Mouse (Mus musculus) olfactory bulb, adult 2 months (tissue): ENCODE measurements around the gene Nxnl1. TPM values are rescaled to one million over a fixed set of nuclear protein-coding genes. Genes with fewer than 3 reads are reported as not detected.

ENCODE experiments used
- H3K27ac ChIP-seq: fragments of 200-500 bp; 2 replicates; pipeline ENCODE4 v1.5.1; 2012; ENCODE audit warnings: low read depth, low read length; ENCODE audit not compliant: insufficient read depth
- H3K4me1 ChIP-seq: fragments of 200-500 bp; 2 replicates; pipeline ENCODE4 v1.6.1; 2012; ENCODE audit warnings: low read length; ENCODE audit not compliant: control insufficient read depth, insufficient read depth
- H3K4me3 ChIP-seq: fragments of 200-500 bp; 2 replicates; pipeline ENCODE4 v1.5.1; 2012; ENCODE audit warnings: mild to moderate bottlenecking, low read depth, low read length, moderate library complexity; ENCODE audit not compliant: insufficient read depth
- CTCF ChIP-seq: fragments of 200-500 bp; IDR thresholded peaks from 2 replicates; pipeline ENCODE4 v1.5.1; 2012; ENCODE audit warnings: low read depth, mild to moderate bottlenecking, low read length, moderate library complexity; ENCODE audit not compliant: insufficient read depth
- POLR2A ChIP-seq: fragments of 200-500 bp; IDR thresholded peaks from 2 replicates; pipeline ENCODE4 v1.6.1; 2012; ENCODE audit warnings: mild to moderate bottlenecking, low read depth, low read length, moderate library complexity; ENCODE audit not compliant: insufficient read depth
- WGBS: fragments of 180-500 bp; shearing (Covaris S2); methylation state at CpG from one replicate; pipeline ENCODE4 v1.1.7; 2018; 5-methylcytosine and 5-hydroxymethylcytosine counted together
- polyA plus RNA-seq: library from polyadenylated mRNA; stranded (reverse); fragments of >200 nt; gene quantifications from 2 replicates; pipeline ENCODE4 v1.2.4, GENCODE M21; 2012; ENCODE audit warnings: low replicate concordance; ENCODE audit not compliant: missing spikeins, insufficient read depth, insufficient read length

Nxnl1 gene
- polyA plus RNA-seq, 1 experiment: not detected

- Histone ChIP-seq H3K4me3 (peak overlapping the region; percentile 70), H3K4me1 (peaks cover 30% of the 10 kb centered on the region), H3K27ac (no peak overlapping the region)
- 9% methylated on average over 5 of the region's 5 CpGs for WGBS
- TF ChIP-seq CTCF (no peak), POLR2A (no peak)
These were observed 24.6 kb upstream of the Nxnl1 start for GRCm38 (mm10) chr8:71591017-71591416.

GRCm38 (mm10) chr8:71588762-71589161 lies 22.4 kb upstream of the Nxnl1 start:
- H3K27ac ChIP-seq: no peak overlapping the region
- H3K4me3 ChIP-seq: no peak overlapping the region
- WGBS: 60% methylated on average over 3 of the region's 3 CpGs
- no peak for TF ChIP-seq POLR2A
- TF ChIP-seq CTCF: no peak
- peaks cover 18% of the 10 kb centered on the region for H3K4me1 ChIP-seq

- Histone ChIP-seq H3K4me1 (peaks cover 9% of the 10 kb centered on the region), H3K27ac (no peak overlapping the region), H3K4me3 (no peak overlapping the region)
- 75% methylated on average over 2 of the region's 2 CpGs for WGBS
- TF ChIP-seq CTCF (peak; percentile 43; the same call in 1 of the 2 replicates), POLR2A (no peak)
These were observed 20.5 kb upstream of the Nxnl1 start for GRCm38 (mm10) chr8:71586891-71587290.

GRCm38 (mm10) chr8:71580201-71580600 lies 13.8 kb upstream of the Nxnl1 start:
- WGBS: 21% methylated on average over 9 of the region's 9 CpGs
- no peak for TF ChIP-seq POLR2A
- no peak for TF ChIP-seq CTCF
- Histone ChIP-seq H3K4me3 (0 out of 2 replicates have a peak overlapping the region, but pooled peaks have one; percentile 4), H3K27ac (peak overlapping the region; percentile 42), H3K4me1 (peaks cover 36% of the 10 kb centered on the region)

GRCm38 (mm10) chr8:71579476-71579875 lies 13.1 kb upstream of the Nxnl1 start:
- 71% methylated on average over 14 of the region's 14 CpGs for WGBS
- peaks cover 38% of the 10 kb centered on the region for H3K4me1 ChIP-seq
- TF ChIP-seq CTCF (no peak), POLR2A (no peak)
- H3K27ac ChIP-seq: peak overlapping the region; percentile 42
- no peak overlapping the region for H3K4me3 ChIP-seq

GRCm38 (mm10) chr8:71579009-71579408 lies 12.6 kb upstream of the Nxnl1 start:
- Histone ChIP-seq H3K4me1 (peaks cover 42% of the 10 kb centered on the region), H3K27ac (peak overlapping the region; percentile 42), H3K4me3 (no peak overlapping the region)
- TF ChIP-seq POLR2A (no peak), CTCF (no peak)
- 54% methylated on average over 1 of the region's 1 CpGs for WGBS

- Histone ChIP-seq H3K4me1 (peaks cover 44% of the 10 kb centered on the region), H3K4me3 (no peak overlapping the region), H3K27ac (no peak overlapping the region)
- TF ChIP-seq CTCF (no peak), POLR2A (no peak)
- 56% methylated on average over 4 of the region's 4 CpGs for WGBS
These were observed 11.5 kb upstream of the Nxnl1 start for GRCm38 (mm10) chr8:71577856-71578387.

- no peak for TF ChIP-seq CTCF
- TF ChIP-seq POLR2A: no peak
- H3K4me1 ChIP-seq: peaks cover 42% of the 10 kb centered on the region
- no peak overlapping the region for H3K4me3 ChIP-seq
- 66% methylated on average over 1 of the region's 1 CpGs for WGBS
- no peak overlapping the region for H3K27ac ChIP-seq
These were observed 8.6 kb upstream of the Nxnl1 start for GRCm38 (mm10) chr8:71575020-71575419.

- Histone ChIP-seq H3K4me1 (peaks cover 36% of the 10 kb centered on the region), H3K27ac (no peak overlapping the region)
- WGBS: 59% methylated on average over 7 of the region's 7 CpGs
These were observed 8.0 kb upstream of the Nxnl1 start for GRCm38 (mm10) chr8:71574426-71574825.

More at GRCm38 (mm10) chr8:71574426-71574825, 8.0 kb upstream of the Nxnl1 start:
- H3K4me3 ChIP-seq: no peak overlapping the region
- TF ChIP-seq CTCF (no peak), POLR2A (no peak)
